Mouse (Mus musculus) lung, adult 2 months (tissue): ENCODE results near the gene Fam163b. TPM values are rescaled to one million over a fixed set of nuclear protein-coding genes. Genes with fewer than 3 reads are reported as not detected.

ENCODE experiments used
- DNase-seq: peaks from one replicate; pipeline ENCODE4 v3.0.0; 2022
- H3K4me1 ChIP-seq: fragments of 200-500 bp; 2 replicates; pipeline ENCODE4 v1.6.1; 2011; ENCODE audit warnings: low read length; ENCODE audit not compliant: control insufficient read depth, insufficient read depth
- H3K4me3 ChIP-seq: fragments of 200-500 bp; replicated peaks from 2 replicates; pipeline ENCODE3; 2011; ENCODE audit warnings: low read depth, mild to moderate bottlenecking, control low read depth, low read length; ENCODE audit errors: extremely low read depth
- CTCF ChIP-seq: fragments of 200-500 bp; IDR thresholded peaks from 2 replicates; pipeline ENCODE4 v1.5.1; 2011; ENCODE audit warnings: mild to moderate bottlenecking, low read length, control low read depth; ENCODE audit not compliant: insufficient read depth
- POLR2A ChIP-seq: fragments of 200-500 bp; IDR thresholded peaks from 2 replicates; pipeline ENCODE4 v1.6.1; 2011; ENCODE audit warnings: low read depth, mild to moderate bottlenecking, control low read depth, low read length, borderline replicate concordance; ENCODE audit errors: extremely low read depth
- WGBS: fragments of 180-500 bp; shearing (Covaris S2); methylation state at CpG from one replicate; pipeline ENCODE4 v1.1.7; 2018; 5-methylcytosine and 5-hydroxymethylcytosine counted together
- polyA plus RNA-seq: library from polyadenylated mRNA; depleted of rRNA; stranded (reverse); fragments of >200 nt; gene quantifications from 2 replicates; pipeline ENCODE4 v1.2.3, GENCODE M21; 2012; rRNA removed

Fam163b gene
- polyA plus RNA-seq, 1 experiment: 0.04 TPM

DNA sequence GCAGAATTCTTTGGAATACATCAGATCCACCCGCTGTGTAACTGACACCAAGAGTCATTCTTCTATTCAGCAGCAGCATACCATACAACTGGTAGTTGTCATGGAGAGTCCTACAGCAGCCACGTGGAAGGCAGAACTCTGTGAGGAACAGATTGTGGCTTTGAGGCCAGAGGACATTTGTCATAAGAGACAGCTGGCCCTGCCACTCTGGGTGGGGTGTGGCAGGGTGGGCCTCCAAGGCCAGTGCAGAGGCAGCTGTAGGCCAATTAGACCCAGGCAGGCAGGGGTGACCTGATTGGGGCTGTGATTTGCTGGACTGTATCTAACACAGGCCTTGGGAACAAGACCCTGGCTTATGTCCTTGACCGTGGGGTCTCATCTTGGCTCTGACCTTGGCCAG is 72.6 kb downstream of the Fam163b start:
- no peak overlapping the region for H3K4me3 ChIP-seq
- no peak for TF ChIP-seq CTCF
- TF ChIP-seq POLR2A: no peak
- 65% methylated on average over 3 of the region's 3 CpGs for WGBS
- H3K4me1 ChIP-seq: no peaks in the 10 kb centered on the region
- no peak for DNase-seq

DNA sequence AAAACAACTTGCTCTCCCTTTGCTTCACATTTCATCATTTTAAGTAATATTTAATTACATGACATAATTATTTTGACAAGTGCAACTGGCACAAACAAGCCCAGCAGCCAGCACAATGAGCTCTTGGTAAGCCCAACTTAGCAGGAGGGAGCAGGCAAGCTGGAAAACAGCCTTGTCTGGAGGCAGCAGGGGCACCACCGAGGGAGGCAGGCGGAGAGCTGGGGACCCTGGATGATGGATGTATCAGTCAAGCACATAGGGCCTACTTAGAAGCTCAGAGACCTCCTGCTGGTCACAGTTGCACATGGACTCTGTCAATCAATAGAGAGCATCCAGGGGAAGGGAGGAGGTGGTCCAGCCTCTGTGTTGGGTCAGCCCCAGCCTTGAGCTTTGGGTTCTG is 74.3 kb downstream of the Fam163b start:
- no peaks in the 10 kb centered on the region for H3K4me1 ChIP-seq
- WGBS: 53% methylated on average over 2 of the region's 2 CpGs
- H3K4me3 ChIP-seq: no peak overlapping the region
- TF ChIP-seq CTCF (no peak), POLR2A (no peak)
- DNase-seq: no peak

- Histone ChIP-seq H3K4me1 (no peaks in the 10 kb centered on the region), H3K4me3 (no peak overlapping the region)
- no peak for TF ChIP-seq CTCF
- TF ChIP-seq POLR2A: no peak
- WGBS: 95% methylated on average over 2 of the region's 2 CpGs
- DNase-seq: no peak
Measured at GRCm38 (mm10) chr2:27067124-27067523, 75.2 kb downstream of the Fam163b start.

Other genes starting within 250 kb of the Fam163b start
- gene Surf6, start 239.6 kb downstream of the Fam163b start, polyA plus RNA-seq: 6.8 and 10.1 TPM in 2 replicates
- 27.6 and 30.9 TPM in 2 replicates for gene Med22, start 231.8 kb downstream of the Fam163b start, polyA plus RNA-seq
- 348 and 458 TPM in 2 replicates for gene Rpl7a, start 231.7 kb downstream of the Fam163b start, polyA plus RNA-seq
- 18.0 and 21.0 TPM in 2 replicates for gene Surf2, start 226.1 kb downstream of the Fam163b start, polyA plus RNA-seq
- 65.5 and 68.0 TPM in 2 replicates for gene Surf1, start 226.0 kb downstream of the Fam163b start, polyA plus RNA-seq
- 214 and 250 TPM in 2 replicates for gene Surf4, start 208.6 kb downstream of the Fam163b start, polyA plus RNA-seq
- 0.17 and 0.31 TPM in 2 replicates for gene Stkld1, start 208.4 kb downstream of the Fam163b start, polyA plus RNA-seq
- gene Rexo4, start 178.1 kb downstream of the Fam163b start, polyA plus RNA-seq: 16.2 and 20.7 TPM in 2 replicates
- 0.83 and 1.1 TPM in 2 replicates for gene Adamts13, start 169.1 kb downstream of the Fam163b start, polyA plus RNA-seq
- 43.7 and 49.2 TPM in 2 replicates for gene Cacfd1, start 132.6 kb downstream of the Fam163b start, polyA plus RNA-seq
- gene Slc2a6, start 114.5 kb downstream of the Fam163b start, polyA plus RNA-seq: 6.2 and 9.5 TPM in 2 replicates
- gene Mymk, start 70.3 kb downstream of the Fam163b start, polyA plus RNA-seq: 0.19 and 0.32 TPM in 2 replicates
- gene Adamtsl2, start 63.1 kb downstream of the Fam163b start, polyA plus RNA-seq: 50.7 and 73.0 TPM in 2 replicates
- gene Dbh, start 22.7 kb upstream of the Fam163b start, polyA plus RNA-seq: 0.17 and 0.18 TPM in 2 replicates
- 15.4 and 16.7 TPM in 2 replicates for gene Sardh, start 105.8 kb upstream of the Fam163b start, polyA plus RNA-seq